15 mouse cellular contexts compared by ENCODE assay signal in the genomic region with DNA sequence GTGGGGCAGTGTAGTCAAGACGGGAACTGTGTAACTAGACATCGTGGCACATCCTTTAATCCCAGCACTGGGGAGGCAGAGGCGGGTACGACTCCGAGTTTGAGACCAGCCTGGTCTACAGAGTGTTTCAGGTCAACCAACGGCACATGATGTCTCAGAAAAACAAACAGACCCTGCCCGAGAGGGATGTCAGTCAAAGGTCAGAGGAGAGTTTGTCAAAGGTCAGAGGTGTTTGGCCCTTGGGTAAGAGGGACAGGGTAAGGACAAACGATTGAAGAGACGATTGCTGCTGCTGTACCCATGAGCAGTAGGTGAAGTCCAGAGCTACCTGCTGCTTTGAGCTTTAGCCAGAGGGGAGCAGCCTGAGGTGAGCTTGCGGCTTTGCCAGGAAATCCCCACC. TPM values are rescaled to one million over a fixed set of nuclear protein-coding genes. Genes with fewer than 3 reads are reported as not detected.
DNase-seq lines count a peak whose midpoint lies in the region; ATAC-seq and TF ChIP-seq lines count a peak whose summit lies in the region.
"Had no signal": no experiment of that assay in that cellular context is flagged by ENCODE, and none has a peak within 500 bp of the region (broad histone marks: within the 10 kb centered on the region; RNA-seq: fewer than 3 reads in every experiment).

No protein-coding gene starts in this region.

- H3K27ac ChIP-seq in heart, embryonic 13.5 days (replicated peaks): peak overlapping the region; percentile 51
- H3K27ac ChIP-seq in heart, adult 2 months: no peak overlapping the region
- H3K27ac ChIP-seq in kidney, embryonic 16.5 days (ENCODE audit: low read length): peak overlapping the region; percentile 65
- H3K27ac ChIP-seq in bone marrow, adult 2 months (ENCODE audit: control insufficient read depth, insufficient read depth, low read depth, low read length, poor library complexity): peak overlapping the region; percentile 37; the same call in 1 of the 2 replicates
- H3K27ac ChIP-seq in liver, embryonic 13.5 days: peak overlapping the region; percentile 98
- H3K27ac ChIP-seq: forebrain, embryonic 13.5 days; gastrocnemius, adult 2 months; heart, embryonic 15.5 days; macrophage had no signal

- no peak for DNase-seq in heart, adult 2 months
- DNase-seq in kidney, postnatal 25 days: no peak
- DNase-seq in liver, embryonic 13.5 days: no peak
- DNase-seq: adrenal gland, postnatal 25 days; cerebellum, postnatal 14 days; gastrocnemius, adult 2 months; lung, adult 18-20 months; right cerebral cortex, postnatal 14 days had no signal

- ATAC-seq in heart, embryonic 13.5 days (ENCODE audit: extremely low read depth, insufficient number of reproducible peaks, low FRiP score, low TSS enrichment): no peak
- ATAC-seq in kidney, embryonic 16.5 days (ENCODE audit: low FRiP score, low TSS enrichment): 0 out of 2 replicates have a peak, but pooled peaks have one; percentile 10
- 0 out of 2 replicates have a peak, but pooled peaks have one; percentile 9 for ATAC-seq in liver, embryonic 13.5 days (ENCODE audit: low read depth)
- ATAC-seq in monocyte, adult 5-6 weeks (replicated peaks; ENCODE audit: insufficient number of reproducible peaks, low FRiP score, low TSS enrichment, poor library complexity, severe bottlenecking): no peak
- ATAC-seq: forebrain, embryonic 13.5 days had no signal

- peak overlapping the region; percentile 56 for H3K9ac ChIP-seq in heart, embryonic 13.5 days
- H3K9ac ChIP-seq in heart, adult 2 months (ENCODE audit: low read depth, low read length): no peak overlapping the region
- no peak overlapping the region for H3K9ac ChIP-seq in kidney, embryonic 16.5 days (replicated peaks; ENCODE audit: low read length)
- peak overlapping the region; percentile 72 for H3K9ac ChIP-seq in liver, embryonic 13.5 days
- H3K9ac ChIP-seq: forebrain, embryonic 13.5 days; heart, embryonic 15.5 days had no signal

- H3K27me3 ChIP-seq in heart, embryonic 13.5 days (replicated peaks): 0 out of 2 replicates have a peak, but pooled peaks cover 14% of the 10 kb centered on the region
- no peaks in the 10 kb centered on the region for H3K27me3 ChIP-seq in heart, adult 2 months (ENCODE audit: control insufficient read depth, insufficient read depth, low read length)
- no peaks in the 10 kb centered on the region for H3K27me3 ChIP-seq in kidney, embryonic 16.5 days (ENCODE audit: insufficient read depth, low read length)
- no peaks in the 10 kb centered on the region for H3K27me3 ChIP-seq in liver, embryonic 13.5 days
- H3K27me3 ChIP-seq: forebrain, embryonic 13.5 days; heart, embryonic 15.5 days had no signal

- peaks cover 67% of the 10 kb centered on the region for H3K4me1 ChIP-seq in heart, embryonic 13.5 days
- H3K4me1 ChIP-seq in heart, adult 2 months (ENCODE audit: control insufficient read depth, insufficient read depth, low read length): peaks cover 1% of the 10 kb centered on the region; the same call in 1 of the 2 replicates
- 0 out of 2 replicates have a peak, but pooled peaks cover 16% of the 10 kb centered on the region for H3K4me1 ChIP-seq in kidney, embryonic 16.5 days (ENCODE audit: insufficient read depth, low read length)
- peaks cover 15% of the 10 kb centered on the region for H3K4me1 ChIP-seq in bone marrow, adult 2 months (ENCODE audit: control insufficient read depth, insufficient read depth, low read length)
- peaks cover 66% of the 10 kb centered on the region for H3K4me1 ChIP-seq in liver, embryonic 13.5 days (replicated peaks)
- H3K4me1 ChIP-seq: forebrain, embryonic 13.5 days had no signal

- no peak overlapping the region for H3K4me3 ChIP-seq in heart, embryonic 13.5 days
- H3K4me3 ChIP-seq in heart, adult 2 months: no peak overlapping the region
- H3K4me3 ChIP-seq in kidney, embryonic 16.5 days (ENCODE audit: low read length): no peak overlapping the region
- no peak overlapping the region for H3K4me3 ChIP-seq in bone marrow, adult 2 months (replicated peaks; ENCODE audit: control insufficient read depth, low read depth, low read length)
- H3K4me3 ChIP-seq in liver, embryonic 13.5 days (replicated peaks): peak overlapping the region; percentile 43
- H3K4me3 ChIP-seq: forebrain, embryonic 13.5 days; gastrocnemius, adult 2 months; heart, embryonic 15.5 days had no signal

- intact Hi-C loops in heart, adult 2 months (cut with DNase I): no loop called here

- H3K36me3 ChIP-seq in heart, embryonic 13.5 days: peaks cover 90% of the 10 kb centered on the region
- no peaks in the 10 kb centered on the region for H3K36me3 ChIP-seq in heart, adult 2 months (ENCODE audit: control insufficient read depth, insufficient read depth, low read length)
- peaks cover 89% of the 10 kb centered on the region for H3K36me3 ChIP-seq in kidney, embryonic 16.5 days (ENCODE audit: insufficient read depth, low read length)
- H3K36me3 ChIP-seq in liver, embryonic 13.5 days: peaks cover 92% of the 10 kb centered on the region

- no peak for TF ChIP-seq EP300 in heart, adult 2 months (IDR thresholded peaks at IDR 0.05; ENCODE audit: insufficient read depth, low read depth, low read length)

- peaks cover 7% of the 10 kb centered on the region; the same call in 1 of the 2 replicates for H3K9me3 ChIP-seq in heart, embryonic 13.5 days
- H3K9me3 ChIP-seq in kidney, embryonic 16.5 days (ENCODE audit: low read length): peaks cover 10% of the 10 kb centered on the region
- H3K9me3 ChIP-seq in liver, embryonic 13.5 days (replicated peaks): peaks cover 13% of the 10 kb centered on the region
- H3K9me3 ChIP-seq: heart, embryonic 15.5 days had no signal

- TF ChIP-seq CTCF in heart, adult 2 months (IDR thresholded peaks at IDR 0.05): no peak
- TF ChIP-seq CTCF in bone marrow, adult 2 months (IDR thresholded peaks at IDR 0.05; ENCODE audit: control insufficient read depth, insufficient read depth, low read length): no peak

- no peak for TF ChIP-seq POLR2A in heart, adult 2 months (IDR thresholded peaks at IDR 0.05; ENCODE audit: insufficient read depth, low read depth, low read length)
- no peak for TF ChIP-seq POLR2A in bone marrow, adult 2 months (IDR thresholded peaks at IDR 0.05; ENCODE audit: borderline replicate concordance, control insufficient read depth, low read depth, low read length)

- WGBS in heart, embryonic 13.5 days: 76% methylated on average over 10 of the region's 10 CpGs
- 89% methylated on average over 10 of the region's 10 CpGs for WGBS in heart, adult 2 months
- WGBS in kidney, embryonic 16.5 days: 67% methylated on average over 10 of the region's 10 CpGs
- 90% methylated on average over 10 of the region's 10 CpGs for WGBS in bone marrow, adult 2 months
- 67% methylated on average over 10 of the region's 10 CpGs for WGBS in liver, embryonic 13.5 days (ENCODE audit: insufficient replicate concordance)

- peak overlapping the region; percentile 38 for H3K4me2 ChIP-seq in heart, embryonic 13.5 days
- H3K4me2 ChIP-seq in kidney, embryonic 16.5 days (replicated peaks; ENCODE audit: low read depth, low read length): no peak overlapping the region
- H3K4me2 ChIP-seq in liver, embryonic 13.5 days: peak overlapping the region; percentile 70
- H3K4me2 ChIP-seq: forebrain, embryonic 13.5 days; heart, embryonic 15.5 days had no signal

- H3K79me2 ChIP-seq in heart, adult 2 months (replicated peaks; ENCODE audit: control insufficient read depth, insufficient read depth, low read length): no peaks in the 10 kb centered on the region

RNA-seq across cellular contexts. Expression of a gene that starts 29.0 kb away (rescaled TPM):
- polyA plus RNA-seq in heart, embryonic 13.5 days (2015; fragmentation: Nextera tagmentation; extraction: Ambion mirVana): 0.17 and 0.21 TPM in 2 replicates
- total RNA-seq in heart, adult 2 months (2021): under 1 TPM; 0.13 to 0.23 TPM
- polyA plus RNA-seq in heart, adult 2 months (2012; rRNA removed): 0.15 and 0.21 TPM in 2 replicates
- 0.41 and 0.62 TPM in 2 replicates for polyA plus RNA-seq in kidney, embryonic 16.5 days (2015; fragmentation: Nextera tagmentation; extraction: Ambion mirVana)
- polyA plus RNA-seq in bone marrow, adult 2 months (2011; ENCODE audit: insufficient read depth, insufficient read length, low replicate concordance, missing spikeins): 0.77 and 1.9 TPM in 2 replicates
- polyA plus RNA-seq in liver, embryonic 13.5 days (2015; fragmentation: Nextera tagmentation; extraction: Ambion mirVana): 0.08 and 0.10 TPM in 2 replicates
- total RNA-seq in monocyte, adult 5-6 weeks (2017): not detected in 3 replicates
- total RNA-seq: gastrocnemius, adult 2 months had no signal
- polyA plus RNA-seq: macrophage had no signal

RNA-seq across cellular contexts. Expression of a gene that starts 36.6 kb away (rescaled TPM):
- 89.4 and 92.6 TPM in 2 replicates for polyA plus RNA-seq in heart, embryonic 13.5 days (2015; fragmentation: Nextera tagmentation; extraction: Ambion mirVana)
- 10 to 100 TPM; 22.4 to 24.2 TPM for total RNA-seq in heart, adult 2 months (2021)
- polyA plus RNA-seq in heart, adult 2 months (2012; rRNA removed): 33.3 and 45.3 TPM in 2 replicates
- polyA plus RNA-seq in kidney, embryonic 16.5 days (2015; fragmentation: Nextera tagmentation; extraction: Ambion mirVana): 134 and 144 TPM in 2 replicates
- 19.3 and 46.3 TPM in 2 replicates for polyA plus RNA-seq in bone marrow, adult 2 months (2011; ENCODE audit: insufficient read depth, insufficient read length, low replicate concordance, missing spikeins)
- polyA plus RNA-seq in liver, embryonic 13.5 days (2015; fragmentation: Nextera tagmentation; extraction: Ambion mirVana): 64.2 and 70.2 TPM in 2 replicates
- total RNA-seq in monocyte, adult 5-6 weeks (2017): 43.2 to 64.7 TPM (median 49.7 TPM) in 3 replicates

RNA-seq across cellular contexts. Expression of a gene that starts 40.6 kb away (rescaled TPM):
- 0.15 TPM in 1 of 2 replicates, not detected in the other for polyA plus RNA-seq in heart, embryonic 13.5 days (2015; fragmentation: Nextera tagmentation; extraction: Ambion mirVana)
- total RNA-seq in heart, adult 2 months (2021): under 1 TPM; 0.16 to 0.18 TPM
- polyA plus RNA-seq in heart, adult 2 months (2012; rRNA removed): 0.44 and 0.86 TPM in 2 replicates
- polyA plus RNA-seq in kidney, embryonic 16.5 days (2015; fragmentation: Nextera tagmentation; extraction: Ambion mirVana): 0.15 TPM in 1 of 2 replicates, not detected in the other
- 12.1 and 24.9 TPM in 2 replicates for polyA plus RNA-seq in bone marrow, adult 2 months (2011; ENCODE audit: insufficient read depth, insufficient read length, low replicate concordance, missing spikeins)
- 0.38 and 0.87 TPM in 2 replicates for polyA plus RNA-seq in liver, embryonic 13.5 days (2015; fragmentation: Nextera tagmentation; extraction: Ambion mirVana)
- 13.6 to 19.3 TPM (median 17.9 TPM) in 3 replicates for total RNA-seq in monocyte, adult 5-6 weeks (2017)
- total RNA-seq: gastrocnemius, adult 2 months had no signal
- polyA plus RNA-seq: heart, embryonic 15.5 days had no signal

RNA-seq across cellular contexts. Expression of a gene that starts 55.9 kb away (rescaled TPM):
- polyA plus RNA-seq in heart, embryonic 13.5 days (2015; fragmentation: Nextera tagmentation; extraction: Ambion mirVana): 9.0 and 9.6 TPM in 2 replicates
- 1 to 10 TPM; 3.9 to 4.0 TPM for total RNA-seq in heart, adult 2 months (2021)
- 4.8 and 6.6 TPM in 2 replicates for polyA plus RNA-seq in heart, adult 2 months (2012; rRNA removed)
- 17.3 and 19.5 TPM in 2 replicates for polyA plus RNA-seq in kidney, embryonic 16.5 days (2015; fragmentation: Nextera tagmentation; extraction: Ambion mirVana)
- 23.8 and 28.2 TPM in 2 replicates for polyA plus RNA-seq in bone marrow, adult 2 months (2011; ENCODE audit: insufficient read depth, insufficient read length, low replicate concordance, missing spikeins)
- polyA plus RNA-seq in liver, embryonic 13.5 days (2015; fragmentation: Nextera tagmentation; extraction: Ambion mirVana): 8.2 and 9.9 TPM in 2 replicates
- total RNA-seq in monocyte, adult 5-6 weeks (2017): 28.6 to 54.3 TPM (median 43.2 TPM) in 3 replicates

Comparison
In these comparisons a context has a peak if more than half of its experiments do, and no peak if none do; other contexts are left out.
1. H3K9ac ChIP-seq: peak in heart, embryonic 13.5 days (single experiment) and liver, embryonic 13.5 days (single experiment); none in heart, adult 2 months (single experiment) and kidney, embryonic 16.5 days (single experiment).
2. ATAC-seq: peak in kidney, embryonic 16.5 days (single experiment) and liver, embryonic 13.5 days (single experiment); none in heart, embryonic 13.5 days (single experiment) and monocyte, adult 5-6 weeks (single experiment).